Mouse (Mus musculus): ENCODE measurements at regions not wholly inside any gene's neighbourhood (a gene's known extent, or its start where the extent isn't known, plus 50 kb on each side); places are given as distances from the start of the nearest gene placed in this dataset.

- TF ChIP-seq CTCF (conservative IDR thresholded peaks at IDR 0.05; ENCODE audit: low read length), result no peak
- TF ChIP-seq NANOG (IDR thresholded peaks at IDR 0.05; ENCODE audit: borderline replicate concordance, low read length), result no peak
Measured at GRCm38 (mm10) chr1:35766271-35766670, 301.9 kb upstream of the Hs6st1 start.

All from E14TG2a.4 (cell line).